Mouse (Mus musculus) lung, embryonic 16.5 days (tissue): ENCODE results near the gene Gcgr. TPM values are rescaled to one million over a fixed set of nuclear protein-coding genes. Genes with fewer than 3 reads are reported as not detected.

ENCODE experiments used
- ATAC-seq: fragments of 200-750 bp; cut with Nextera tagmentation; 2 replicates; pipeline ENCODE4 v1.8.0; 2017; ENCODE audit warnings: low read depth, mild to moderate bottlenecking, moderate library complexity
- H3K27ac ChIP-seq: fragments of 300-500 bp; sonication (generic); 2 replicates; pipeline ENCODE4 v1.5.1; 2014; ENCODE audit warnings: mild to moderate bottlenecking, control low read depth, low read length
- H3K27me3 ChIP-seq: fragments of 300-500 bp; sonication (generic); 2 replicates; pipeline ENCODE4 v1.6.1; 2014; ENCODE audit warnings: low read depth, low read length, mixed read lengths; ENCODE audit not compliant: control insufficient read depth, insufficient read depth
- H3K36me3 ChIP-seq: fragments of 300-500 bp; sonication (generic); 2 replicates; pipeline ENCODE4 v1.6.1; 2014; ENCODE audit warnings: low read length; ENCODE audit not compliant: control insufficient read depth, insufficient read depth
- H3K4me1 ChIP-seq: fragments of 300-500 bp; sonication (generic); replicated peaks from 2 replicates; pipeline ENCODE4 v1.6.1; 2014; ENCODE audit warnings: low read length, mixed read lengths; ENCODE audit not compliant: control insufficient read depth, insufficient read depth
- H3K4me2 ChIP-seq: fragments of 300-500 bp; sonication (generic); 2 replicates; pipeline ENCODE4 v1.6.1; 2014; ENCODE audit warnings: low read depth, low read length, control low read depth
- H3K4me3 ChIP-seq: fragments of 300-500 bp; sonication (generic); 2 replicates; pipeline ENCODE4 v1.5.1; 2014; ENCODE audit warnings: mild to moderate bottlenecking, low read length, control low read depth
- H3K9ac ChIP-seq: fragments of 300-500 bp; sonication (generic); 2 replicates; pipeline ENCODE4 v1.6.1; 2014; ENCODE audit warnings: low read length, control low read depth
- H3K9me3 ChIP-seq: fragments of 300-500 bp; sonication (generic); 2 replicates; pipeline ENCODE4 v1.6.1; 2016; ENCODE audit warnings: low read length; ENCODE audit not compliant: control insufficient read depth
- WGBS: fragments of 180-500 bp; shearing (Covaris S2); extraction: QIAGEN DNeasy Blood & Tissue Kit; methylation state at CpG from one replicate; pipeline ENCODE4 v1.1.7; 2014; 5-methylcytosine and 5-hydroxymethylcytosine counted together
- polyA plus RNA-seq: library from polyadenylated mRNA; unstranded; fragments of >200 nt; fragmentation: Nextera tagmentation; extraction: Ambion mirVana; gene quantifications from 2 replicates; pipeline ENCODE4 v1.2.1, GENCODE M21; 2015

The Gcgr gene
- polyA plus RNA-seq, 1 experiment from 2014 or later = 1.4 TPM

DNA sequence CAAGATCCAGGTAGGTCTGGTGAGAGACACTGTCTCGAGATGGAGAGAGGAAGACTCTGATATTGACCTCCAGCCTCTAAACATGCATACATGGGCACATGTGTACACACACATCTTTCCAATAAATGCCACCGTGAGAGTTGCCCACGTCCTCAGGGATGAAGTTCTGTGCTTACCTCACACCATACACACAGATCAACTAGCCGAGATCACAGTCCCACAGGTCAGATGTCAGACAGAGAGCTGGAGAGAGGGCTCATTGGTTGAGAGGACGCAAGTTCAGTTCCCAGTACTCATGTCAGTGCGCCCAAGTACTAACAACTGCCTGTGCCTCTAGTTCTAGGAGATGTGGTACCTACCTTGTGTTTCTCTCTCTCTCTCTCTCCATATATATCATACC lies 29.5 kb upstream of the Gcgr start:
- 50% methylated on average over 6 of the region's 6 CpGs for WGBS
- no peaks in the 10 kb centered on the region for H3K27me3 ChIP-seq
- no peak overlapping the region for H3K4me3 ChIP-seq
- no peaks in the 10 kb centered on the region for H3K9me3 ChIP-seq
- peaks cover 2% of the 10 kb centered on the region; the same call in 1 of the 2 replicates for H3K4me1 ChIP-seq
- H3K36me3 ChIP-seq = peaks cover 15% of the 10 kb centered on the region
- no peak overlapping the region for H3K27ac ChIP-seq
- no peak overlapping the region for H3K4me2 ChIP-seq
- H3K9ac ChIP-seq = no peak overlapping the region
- ATAC-seq = no peak

DNA sequence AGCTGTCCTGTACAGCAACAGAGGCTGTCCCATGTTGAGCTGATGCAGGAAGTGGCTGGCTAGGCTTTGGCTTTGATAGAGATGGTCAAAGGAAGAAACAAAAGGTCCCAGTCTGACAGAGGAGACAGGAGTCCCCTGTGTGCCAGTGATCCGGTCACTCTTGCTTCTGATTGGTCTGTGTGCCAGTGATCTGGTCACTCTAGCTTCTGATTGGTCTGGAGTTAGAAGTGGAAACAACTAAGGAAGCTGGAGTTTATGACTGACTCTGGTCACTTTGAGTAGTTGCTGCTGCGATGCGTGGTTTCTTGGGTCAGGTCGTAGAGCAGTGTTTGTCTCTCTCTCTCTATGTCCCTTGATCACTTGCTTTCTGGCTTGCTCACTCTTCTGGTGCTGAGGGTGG lies 28.8 kb upstream of the Gcgr start:
- H3K9me3 ChIP-seq = no peaks in the 10 kb centered on the region
- H3K36me3 ChIP-seq = peaks cover 9% of the 10 kb centered on the region
- H3K27me3 ChIP-seq = no peaks in the 10 kb centered on the region
- peaks cover 2% of the 10 kb centered on the region; the same call in 1 of the 2 replicates for H3K4me1 ChIP-seq
- no peak overlapping the region for H3K9ac ChIP-seq
- H3K4me2 ChIP-seq = no peak overlapping the region
- no peak overlapping the region for H3K4me3 ChIP-seq
- no peak overlapping the region for H3K27ac ChIP-seq
- ATAC-seq = no peak
- 71% methylated on average over 4 of the region's 4 CpGs for WGBS

DNA sequence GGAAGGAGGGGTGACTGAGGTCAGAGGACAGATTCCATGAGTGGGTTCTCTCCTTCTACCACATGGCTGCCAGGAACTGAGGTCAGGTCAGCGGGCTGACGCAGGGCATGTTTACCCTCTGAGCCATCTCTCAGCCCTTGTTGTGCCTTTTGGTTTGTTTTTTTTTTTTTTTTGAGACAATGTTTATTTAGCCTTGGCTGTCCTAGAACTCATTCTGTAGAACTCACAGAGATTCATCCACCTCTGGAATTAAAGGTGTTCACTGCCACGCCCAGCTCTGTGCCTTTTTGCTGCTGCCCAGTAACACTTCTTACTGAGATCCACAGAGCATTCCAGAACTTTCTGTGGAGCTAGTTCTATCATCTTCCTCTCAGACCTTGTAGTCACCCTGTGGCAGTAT lies 24.8 kb upstream of the Gcgr start:
- H3K9ac ChIP-seq = no peak overlapping the region
- WGBS = 74% methylated on average over 3 of the region's 3 CpGs
- H3K27me3 ChIP-seq = no peaks in the 10 kb centered on the region
- no peaks in the 10 kb centered on the region for H3K36me3 ChIP-seq
- no peak for ATAC-seq
- H3K4me2 ChIP-seq = no peak overlapping the region
- no peak overlapping the region for H3K27ac ChIP-seq
- no peaks in the 10 kb centered on the region for H3K9me3 ChIP-seq
- no peak overlapping the region for H3K4me3 ChIP-seq
- H3K4me1 ChIP-seq = peaks cover 8% of the 10 kb centered on the region

DNA sequence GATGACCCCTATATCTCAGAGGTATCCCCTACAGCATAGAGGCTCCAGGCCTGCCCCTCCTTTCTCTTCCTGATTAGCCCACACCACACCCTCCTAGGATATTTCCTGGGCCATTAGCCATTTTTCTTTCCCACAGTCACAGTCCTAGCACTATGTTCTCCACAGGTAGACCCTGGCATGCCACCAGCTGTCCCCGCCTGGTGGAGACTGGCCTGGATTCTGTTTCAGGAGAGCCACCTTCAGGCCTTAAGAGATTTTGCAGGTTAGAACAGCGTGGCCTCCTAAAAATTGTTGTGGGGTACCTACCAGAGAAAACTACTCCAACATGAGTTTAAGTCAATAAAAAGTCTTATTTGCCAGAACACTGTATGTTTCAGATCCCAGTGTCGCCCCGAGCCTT lies 23.6 kb upstream of the Gcgr start:
- no peaks in the 10 kb centered on the region for H3K9me3 ChIP-seq
- ATAC-seq = peak; percentile 62
- 56% methylated on average over 4 of the region's 4 CpGs for WGBS
- H3K4me1 ChIP-seq = peaks cover 8% of the 10 kb centered on the region
- no peak overlapping the region for H3K9ac ChIP-seq
- no peak overlapping the region for H3K4me3 ChIP-seq
- H3K27ac ChIP-seq = peak overlapping the region; percentile 89
- no peaks in the 10 kb centered on the region for H3K36me3 ChIP-seq
- no peak overlapping the region for H3K4me2 ChIP-seq
- H3K27me3 ChIP-seq = no peaks in the 10 kb centered on the region

GRCm38 (mm10) chr11:120507611-120508289 lies 22.7 kb upstream of the Gcgr start:
- 0 out of 2 replicates have a peak overlapping the region, but pooled peaks have one; percentile 12 for H3K9ac ChIP-seq
- H3K4me3 ChIP-seq = no peak overlapping the region
- peak overlapping the region; percentile 89 for H3K27ac ChIP-seq
- no peaks in the 10 kb centered on the region for H3K27me3 ChIP-seq
- peaks cover 8% of the 10 kb centered on the region for H3K4me1 ChIP-seq
- 44% methylated on average over 13 of the region's 13 CpGs for WGBS
- peak; percentile 88 for ATAC-seq
- no peaks in the 10 kb centered on the region for H3K36me3 ChIP-seq
- H3K9me3 ChIP-seq = no peaks in the 10 kb centered on the region
- H3K4me2 ChIP-seq = 0 out of 2 replicates have a peak overlapping the region, but pooled peaks have one; percentile 7

DNA sequence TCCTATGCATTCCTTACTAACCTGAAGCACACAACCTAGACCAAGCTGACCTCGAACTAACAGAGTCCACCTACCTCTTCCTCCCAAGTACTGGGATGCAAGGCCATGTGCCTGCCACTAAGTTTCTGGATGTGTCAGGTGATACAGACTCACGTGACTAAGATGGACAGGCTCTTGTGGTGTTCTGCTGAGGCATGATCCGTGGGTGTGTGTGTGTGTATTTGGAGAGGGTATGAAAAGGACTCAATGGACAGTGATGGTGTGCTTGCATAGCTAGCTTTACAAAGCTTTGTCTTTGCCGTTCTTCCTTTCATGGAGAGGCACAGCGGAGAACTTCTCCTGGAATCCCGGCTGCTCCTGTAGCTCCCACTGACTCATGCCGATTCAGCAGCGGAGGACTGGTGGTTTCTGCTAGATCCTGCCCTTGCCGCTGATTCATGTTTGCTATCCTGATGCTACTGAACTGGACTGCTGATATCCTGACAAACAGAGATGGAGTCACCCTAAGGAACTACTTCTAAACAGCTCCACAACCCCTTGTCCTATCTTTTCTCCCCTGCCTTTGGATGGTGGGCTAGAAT lies 22.1 kb upstream of the Gcgr start:
- 71% methylated on average over 9 of the region's 9 CpGs for WGBS
- peak overlapping the region; percentile 89 for H3K27ac ChIP-seq
- no peaks in the 10 kb centered on the region for H3K27me3 ChIP-seq
- H3K4me1 ChIP-seq = peaks cover 8% of the 10 kb centered on the region
- H3K9me3 ChIP-seq = no peaks in the 10 kb centered on the region
- no peak overlapping the region for H3K9ac ChIP-seq
- H3K36me3 ChIP-seq = no peaks in the 10 kb centered on the region
- no peak overlapping the region for H3K4me3 ChIP-seq
- ATAC-seq = 0 out of 2 replicates have a peak, but pooled peaks have one; percentile 1
- 0 out of 2 replicates have a peak overlapping the region, but pooled peaks have one; percentile 7 for H3K4me2 ChIP-seq

- Histone ChIP-seq H3K27me3 (no peaks in the 10 kb centered on the region; the same call in 1 of the 2 replicates), H3K4me3 (no peak overlapping the region; the same call in 1 of the 2 replicates), H3K27ac (peak overlapping the region; percentile 72), H3K4me2 (peak overlapping the region; percentile 57), H3K4me1 (peaks cover 8% of the 10 kb centered on the region), H3K9me3 (no peaks in the 10 kb centered on the region), H3K36me3 (no peaks in the 10 kb centered on the region), H3K9ac (peak overlapping the region; percentile 69; the same call in 1 of the 2 replicates)
- WGBS = 33% methylated on average over 4 of the region's 4 CpGs
- no peak for ATAC-seq
These were observed 20.6 kb upstream of the Gcgr start for GRCm38 (mm10) chr11:120509940-120510339.

DNA sequence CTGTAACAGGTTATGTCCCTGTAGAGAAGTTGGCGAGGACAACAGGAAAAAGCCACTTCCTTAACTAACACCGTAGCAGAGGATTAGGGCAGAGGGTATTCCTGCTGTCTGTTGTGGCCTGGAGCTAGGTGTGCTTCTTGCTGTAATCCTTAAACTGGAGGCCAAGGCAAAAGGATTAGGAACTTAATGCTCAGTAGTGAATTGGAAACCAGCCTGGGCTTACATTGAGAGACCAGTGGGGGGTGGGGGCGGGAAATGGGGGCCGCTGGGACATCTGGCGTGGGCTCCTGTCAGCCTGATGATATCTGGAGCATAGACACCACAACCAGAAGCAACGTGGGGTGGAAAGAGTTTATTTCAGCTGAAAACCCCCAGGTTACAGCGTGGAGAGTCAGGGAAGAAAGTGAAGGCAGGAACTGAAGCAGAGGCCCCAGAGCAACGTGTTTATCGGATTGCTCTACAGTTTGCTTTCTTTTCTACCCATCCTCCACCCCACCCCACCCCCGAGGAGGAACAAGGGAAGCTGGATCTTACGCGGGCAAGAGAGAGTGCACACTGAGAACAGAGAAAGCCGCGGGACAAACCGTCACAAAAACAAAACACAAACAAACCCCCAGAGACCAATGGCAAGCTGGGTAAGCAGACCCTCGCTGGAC lies 20.0 kb upstream of the Gcgr start:
- H3K27ac ChIP-seq = peak overlapping the region; percentile 72
- no peaks in the 10 kb centered on the region for H3K36me3 ChIP-seq
- peak overlapping the region; percentile 69 for H3K9ac ChIP-seq
- 7% methylated on average over 16 of the region's 16 CpGs for WGBS
- H3K9me3 ChIP-seq = no peaks in the 10 kb centered on the region
- H3K4me3 ChIP-seq = peak overlapping the region; percentile 35
- H3K4me1 ChIP-seq = peaks cover 8% of the 10 kb centered on the region
- peak; percentile 36 for ATAC-seq
- no peaks in the 10 kb centered on the region; the same call in 1 of the 2 replicates for H3K27me3 ChIP-seq
- peak overlapping the region; percentile 57 for H3K4me2 ChIP-seq

- no peak overlapping the region for H3K4me2 ChIP-seq
- H3K9me3 ChIP-seq = no peaks in the 10 kb centered on the region
- 26% methylated on average over 6 of the region's 6 CpGs for WGBS
- no peak for ATAC-seq
- H3K4me1 ChIP-seq = peaks cover 9% of the 10 kb centered on the region
- no peaks in the 10 kb centered on the region; the same call in 1 of the 2 replicates for H3K27me3 ChIP-seq
- no peaks in the 10 kb centered on the region for H3K36me3 ChIP-seq
- H3K4me3 ChIP-seq = no peak overlapping the region
- no peak overlapping the region for H3K27ac ChIP-seq
- no peak overlapping the region for H3K9ac ChIP-seq
These were observed 17.6 kb upstream of the Gcgr start for GRCm38 (mm10) chr11:120512790-120513453.
